Mouse (Mus musculus): ENCODE measurements around the gene Zrsr2. TPM values are rescaled to one million over a fixed set of nuclear protein-coding genes. Genes with fewer than 3 reads are reported as not detected.

The Zrsr2 gene
- polyA plus RNA-seq, 1 experiment = 18.7 TPM

- TF ChIP-seq SRF (IDR thresholded peaks at IDR 0.05; ENCODE audit: control insufficient read depth, insufficient read length, low read depth) (no peak), POLR2A (IDR thresholded peaks at IDR 0.05; ENCODE audit: insufficient read length, low read depth) (no peak), MYOD1 (IDR thresholded peaks at IDR 0.05; ENCODE audit: control insufficient read depth in 1 of 3, insufficient read length in 2 of 3, low read depth in 2 of 3) (no peak), TCF3 (IDR thresholded peaks at IDR 0.05; ENCODE audit: insufficient read length, low read depth) (no peak), MYOG (IDR thresholded peaks at IDR 0.05; ENCODE audit: control insufficient read depth in 1 of 3, insufficient read depth in 1 of 3, insufficient read length in 2 of 3, low read depth in 2 of 3) (no peak), REST (IDR thresholded peaks at IDR 0.05; ENCODE audit: insufficient read depth, insufficient read length) (no peak), E2F4 (IDR thresholded peaks at IDR 0.05; ENCODE audit: insufficient read depth) (no peak), CEBPB (IDR thresholded peaks at IDR 0.05; ENCODE audit: insufficient read depth, poor library complexity, severe bottlenecking) (no peak), MAX (IDR thresholded peaks at IDR 0.05; ENCODE audit: low read depth) (no peak), POLR2AphosphoS2 (IDR thresholded peaks at IDR 0.05; ENCODE audit: insufficient read length, low read depth) (no peak), USF1 (IDR thresholded peaks at IDR 0.05; ENCODE audit: low read depth) (no peak), TCF12 (IDR thresholded peaks at IDR 0.05; ENCODE audit: insufficient read depth, poor library complexity, severe bottlenecking) (no peak)
These were observed 51.6 kb downstream of the Zrsr2 start for GRCm38 (mm10) chrX:163906861-163907260.

GRCm38 (mm10) chrX:163899431-163900020 is 58.9 kb downstream of the Zrsr2 start:
- H3K27me3 ChIP-seq (ENCODE audit: control insufficient read depth, insufficient read depth, insufficient read length) = no peaks in the 10 kb centered on the region
- H3ac ChIP-seq (ENCODE audit: control insufficient read depth, insufficient read length) = no peak overlapping the region
- H3K4me3 ChIP-seq = no peak overlapping the region
- no peaks in the 10 kb centered on the region for H3K36me3 ChIP-seq (ENCODE audit: control insufficient read depth, insufficient read depth)
- TF ChIP-seq USF1 (IDR thresholded peaks at IDR 0.05; ENCODE audit: low read depth) (no peak), MAX (IDR thresholded peaks at IDR 0.05; ENCODE audit: low read depth) (no peak), TCF12 (IDR thresholded peaks at IDR 0.05; ENCODE audit: insufficient read depth, poor library complexity, severe bottlenecking) (no peak), TCF3 (IDR thresholded peaks at IDR 0.05; ENCODE audit: insufficient read length, low read depth) (no peak), POLR2AphosphoS2 (IDR thresholded peaks at IDR 0.05; ENCODE audit: insufficient read length, low read depth) (no peak), SRF (IDR thresholded peaks at IDR 0.05; ENCODE audit: control insufficient read depth, insufficient read length, low read depth) (no peak), POLR2A (IDR thresholded peaks at IDR 0.05; ENCODE audit: insufficient read length, low read depth) (no peak), CEBPB (IDR thresholded peaks at IDR 0.05; ENCODE audit: insufficient read depth, poor library complexity, severe bottlenecking) (no peak)
- no peaks in the 10 kb centered on the region for H3K79me2 ChIP-seq (ENCODE audit: control insufficient read depth, insufficient read depth)
- H3K4me2 ChIP-seq (ENCODE audit: low read depth) = no peak overlapping the region

More at GRCm38 (mm10) chrX:163906861-163907260, 51.6 kb downstream of the Zrsr2 start:
- H3K4me3 ChIP-seq = no peak overlapping the region
- no peak overlapping the region for H3K4me2 ChIP-seq (ENCODE audit: low read depth)
- H3K27me3 ChIP-seq (ENCODE audit: control insufficient read depth, insufficient read depth, insufficient read length) = no peaks in the 10 kb centered on the region
- H3K36me3 ChIP-seq (ENCODE audit: control insufficient read depth, insufficient read depth) = no peaks in the 10 kb centered on the region
- no peak overlapping the region for H3ac ChIP-seq (ENCODE audit: control insufficient read depth, insufficient read length)
- H3K79me2 ChIP-seq (ENCODE audit: control insufficient read depth, insufficient read depth) = peaks cover 18% of the 10 kb centered on the region

GRCm38 (mm10) chrX:163897354-163897753 is 61.1 kb downstream of the Zrsr2 start:
- Histone ChIP-seq H3K4me3 (no peak overlapping the region), H3ac (ENCODE audit: control insufficient read depth, insufficient read length) (no peak overlapping the region), H3K27me3 (ENCODE audit: control insufficient read depth, insufficient read depth, insufficient read length) (no peaks in the 10 kb centered on the region), H3K79me2 (ENCODE audit: control insufficient read depth, insufficient read depth) (no peaks in the 10 kb centered on the region), H3K4me2 (ENCODE audit: low read depth) (no peak overlapping the region), H3K36me3 (ENCODE audit: control insufficient read depth, insufficient read depth) (no peaks in the 10 kb centered on the region)
- no peak for TF ChIP-seq MAX (IDR thresholded peaks at IDR 0.05; ENCODE audit: low read depth)
- no peak for TF ChIP-seq REST (IDR thresholded peaks at IDR 0.05; ENCODE audit: insufficient read depth, insufficient read length)
- TF ChIP-seq POLR2A (IDR thresholded peaks at IDR 0.05; ENCODE audit: insufficient read length, low read depth) = no peak
- no peak for TF ChIP-seq TCF3 (IDR thresholded peaks at IDR 0.05; ENCODE audit: insufficient read length, low read depth)
- no peak for TF ChIP-seq USF1 (IDR thresholded peaks at IDR 0.05; ENCODE audit: low read depth)
- TF ChIP-seq SRF (IDR thresholded peaks at IDR 0.05; ENCODE audit: control insufficient read depth, insufficient read length, low read depth) = no peak
- TF ChIP-seq E2F4 (IDR thresholded peaks at IDR 0.05; ENCODE audit: insufficient read depth) = no peak

- Histone ChIP-seq H3K4me2 (ENCODE audit: low read depth) (no peak overlapping the region), H3K79me2 (ENCODE audit: control insufficient read depth, insufficient read depth) (no peaks in the 10 kb centered on the region), H3K27me3 (ENCODE audit: control insufficient read depth, insufficient read depth, insufficient read length) (no peaks in the 10 kb centered on the region), H3K4me3 (no peak overlapping the region), H3ac (ENCODE audit: control insufficient read depth, insufficient read length) (no peak overlapping the region), H3K36me3 (ENCODE audit: control insufficient read depth, insufficient read depth) (no peaks in the 10 kb centered on the region)
- TF ChIP-seq POLR2A (IDR thresholded peaks at IDR 0.05; ENCODE audit: insufficient read length, low read depth) (no peak), TCF12 (IDR thresholded peaks at IDR 0.05; ENCODE audit: insufficient read depth, poor library complexity, severe bottlenecking) (no peak), MAX (IDR thresholded peaks at IDR 0.05; ENCODE audit: low read depth) (no peak), USF1 (IDR thresholded peaks at IDR 0.05; ENCODE audit: low read depth) (no peak), MYOD1 (IDR thresholded peaks at IDR 0.05; ENCODE audit: control insufficient read depth in 1 of 3, insufficient read length in 2 of 3, low read depth in 2 of 3) (no peak), CEBPB (IDR thresholded peaks at IDR 0.05; ENCODE audit: insufficient read depth, poor library complexity, severe bottlenecking) (no peak), MYOG (IDR thresholded peaks at IDR 0.05; ENCODE audit: control insufficient read depth in 1 of 3, insufficient read depth in 1 of 3, insufficient read length in 2 of 3, low read depth in 2 of 3) (no peak), REST (IDR thresholded peaks at IDR 0.05; ENCODE audit: insufficient read depth, insufficient read length) (no peak), E2F4 (IDR thresholded peaks at IDR 0.05; ENCODE audit: insufficient read depth) (no peak), SRF (IDR thresholded peaks at IDR 0.05; ENCODE audit: control insufficient read depth, insufficient read length, low read depth) (no peak), TCF3 (IDR thresholded peaks at IDR 0.05; ENCODE audit: insufficient read length, low read depth) (no peak), POLR2AphosphoS2 (IDR thresholded peaks at IDR 0.05; ENCODE audit: insufficient read length, low read depth) (no peak)
These were observed 72.9 kb downstream of the Zrsr2 start for GRCm38 (mm10) chrX:163885539-163885981.

Other genes starting within 250 kb of the Zrsr2 start
- gene Rnf138rt1, start 197.3 kb downstream of the Zrsr2 start, polyA plus RNA-seq (2012; fragmentation: generic; extraction: Trizol) = not detected
- 22.3 TPM for gene Ap1s2, start 49.6 kb downstream of the Zrsr2 start, polyA plus RNA-seq (2012; fragmentation: generic; extraction: Trizol)
- gene Car5b, start 69.3 kb upstream of the Zrsr2 start, polyA plus RNA-seq (2012; fragmentation: generic; extraction: Trizol) = 7.5 TPM
- gene Siah1b, start 117.8 kb upstream of the Zrsr2 start, polyA plus RNA-seq (2012; fragmentation: generic; extraction: Trizol) = 5.9 TPM
- gene Cltrn, start 130.2 kb upstream of the Zrsr2 start, polyA plus RNA-seq (2012; fragmentation: generic; extraction: Trizol) = not detected
- not detected for gene Ace2, start 180.7 kb upstream of the Zrsr2 start, polyA plus RNA-seq (2012; fragmentation: generic; extraction: Trizol)

All from myocyte (in vitro differentiated cells).